Mouse (Mus musculus) embryo, embryonic 10.5 days (tissue): ENCODE data around the gene Tnfsfm13.

Experiments
- DNase-seq: peaks from one replicate; pipeline ENCODE4 v3.0.0-alpha.2; 2015; ENCODE audit warnings: low spot score

The Tnfsfm13 gene

GRCm38 (mm10) chr11:69655264-69656064 is 40.4 kb downstream of the Tnfsfm13 start, which contains the start of gene Sox15:
Gene Sox15, plus strand, starts transcription at chr11:69655314.
- DNase-seq = peak; percentile 90

GRCm38 (mm10) chr11:69654760-69655159 is 41.1 kb downstream of the Tnfsfm13 start:
- no peak for DNase-seq

GRCm38 (mm10) chr11:69653399-69653798 is 42.5 kb downstream of the Tnfsfm13 start:
- no peak for DNase-seq

GRCm38 (mm10) chr11:69645860-69646259 is 50.0 kb downstream of the Tnfsfm13 start:
- no peak for DNase-seq

GRCm38 (mm10) chr11:69635471-69635870 is 60.4 kb downstream of the Tnfsfm13 start:
- DNase-seq = no peak

GRCm38 (mm10) chr11:69633128-69633866 is 62.6 kb downstream of the Tnfsfm13 start:
- DNase-seq = peak; percentile 55
